Mouse (Mus musculus) brain, embryonic 14.5 days (tissue): ENCODE measurements around the gene Arnt2.

ENCODE experiments used
- CTCF ChIP-seq: fragments of 200-500 bp; IDR thresholded peaks from 2 replicates; pipeline ENCODE4 v1.5.1; 2012; ENCODE audit warnings: inconsistent platforms, mild to moderate bottlenecking, moderate library complexity, borderline replicate concordance; ENCODE audit not compliant: insufficient read depth, insufficient read length; ENCODE audit errors: extremely low read depth
- POLR2A ChIP-seq: fragments of 200-500 bp; IDR thresholded peaks from 2 replicates; pipeline ENCODE4 v1.6.1; 2012; ENCODE audit warnings: mild to moderate bottlenecking, inconsistent platforms, borderline replicate concordance; ENCODE audit not compliant: poor library complexity, insufficient read depth, insufficient read length, severe bottlenecking; ENCODE audit errors: extremely low read depth

GRCm38 (mm10) chr7:84432151-84432550 is 22.2 kb upstream of the Arnt2 start:
- no peak for TF ChIP-seq CTCF
- TF ChIP-seq POLR2A = no peak
